Mouse (Mus musculus) layer of hippocampus, postnatal 14 days (tissue): Measurements from ENCODE around the gene Inpp4b. TPM values are rescaled to one million over a fixed set of nuclear protein-coding genes. Genes with fewer than 3 reads are reported as not detected.
A peak's percentile ranks its signal among the peaks of the same experiment; 100 is the strongest.

Source experiments
- DNase-seq, 2 experiments: peaks; one replicate each; pipeline ENCODE4 v3.0.0; 2021 to 2022; ENCODE audit warnings: low spot score in 2 of 2, mixed read lengths in 1 of 2
- total RNA-seq, 2 experiments: library from RNA; stranded (reverse); gene quantifications; 2 replicates each; pipeline ENCODE4 v1.2.3; 2021

The Inpp4b gene
- total RNA-seq, 2 experiments from 2014 or later: 9.2 to 9.5 TPM

- no peak for DNase-seq
These were observed 233.0 kb downstream of the Inpp4b start for GRCm38 (mm10) chr8:81575268-81575917.

DNA sequence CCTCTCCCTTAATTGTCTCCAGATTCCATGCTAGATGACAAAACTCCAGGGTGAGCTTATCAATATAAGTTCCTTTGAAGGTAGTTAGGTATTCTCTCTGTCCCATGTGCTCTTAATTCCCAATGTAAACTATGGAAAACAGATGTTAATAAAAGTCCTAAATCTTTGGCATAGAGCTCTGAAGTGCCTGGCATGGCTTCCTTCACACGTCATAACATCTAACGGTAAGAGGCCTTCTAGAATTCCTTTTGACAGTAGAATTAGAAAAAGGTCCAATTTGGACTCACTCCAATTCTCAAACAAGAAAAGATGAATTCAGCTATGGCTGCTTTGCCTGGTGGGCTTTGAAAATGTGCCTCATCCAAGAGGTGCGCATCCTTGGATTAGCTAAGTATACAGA is 236.6 kb downstream of the Inpp4b start:
- no peak for DNase-seq

- DNase-seq: no peak
These were observed 239.6 kb downstream of the Inpp4b start for GRCm38 (mm10) chr8:81581817-81582437.

- DNase-seq: peak in 1 of 2 experiments; percentile 5
These were observed 240.6 kb downstream of the Inpp4b start for GRCm38 (mm10) chr8:81582906-81583305.

DNA sequence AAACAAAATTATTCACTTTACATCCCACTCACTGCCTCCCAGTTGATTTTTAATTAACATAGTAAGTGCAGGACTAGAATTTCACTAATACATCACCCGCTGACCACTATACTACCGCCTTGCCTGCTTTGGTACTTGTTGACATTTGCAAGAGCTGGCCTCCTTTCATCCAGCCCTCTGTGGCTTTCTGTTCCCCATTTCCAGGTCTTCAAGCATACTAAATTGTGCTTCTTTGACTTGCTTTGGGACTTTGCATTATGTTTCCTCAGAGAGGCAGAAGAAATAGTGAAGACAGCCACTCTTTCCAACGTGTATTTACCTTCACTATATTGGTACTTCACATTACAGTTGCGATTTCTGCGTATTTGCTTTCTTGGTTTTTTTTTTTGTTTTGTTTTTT is 244.4 kb downstream of the Inpp4b start:
- DNase-seq: no peak

- no peak for DNase-seq
These were observed 251.9 kb downstream of the Inpp4b start for GRCm38 (mm10) chr8:81594134-81594714.

- peak in 1 of 2 experiments; percentile 17 for DNase-seq
These were observed 256.9 kb downstream of the Inpp4b start for GRCm38 (mm10) chr8:81599209-81599608.

DNA sequence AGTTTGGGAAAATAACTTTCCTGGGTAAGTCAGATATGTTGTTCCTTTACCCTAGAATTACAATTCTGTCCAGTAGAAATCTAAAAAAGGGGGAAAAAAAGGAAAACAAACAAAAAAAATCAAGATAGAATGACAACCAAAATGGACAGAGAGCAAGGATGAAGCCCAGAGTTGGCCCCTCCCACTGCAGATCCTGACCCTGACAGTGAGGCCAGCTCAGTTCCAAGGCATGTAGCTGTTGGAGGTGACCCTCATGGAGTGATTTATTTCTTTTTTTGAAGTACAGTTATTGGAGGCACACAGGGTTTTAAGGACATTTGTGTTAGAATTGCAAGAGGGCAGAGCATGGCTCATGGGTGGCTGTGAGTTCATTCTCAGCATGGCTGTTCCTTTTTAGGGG is 258.8 kb downstream of the Inpp4b start:
- DNase-seq: no peak

DNA sequence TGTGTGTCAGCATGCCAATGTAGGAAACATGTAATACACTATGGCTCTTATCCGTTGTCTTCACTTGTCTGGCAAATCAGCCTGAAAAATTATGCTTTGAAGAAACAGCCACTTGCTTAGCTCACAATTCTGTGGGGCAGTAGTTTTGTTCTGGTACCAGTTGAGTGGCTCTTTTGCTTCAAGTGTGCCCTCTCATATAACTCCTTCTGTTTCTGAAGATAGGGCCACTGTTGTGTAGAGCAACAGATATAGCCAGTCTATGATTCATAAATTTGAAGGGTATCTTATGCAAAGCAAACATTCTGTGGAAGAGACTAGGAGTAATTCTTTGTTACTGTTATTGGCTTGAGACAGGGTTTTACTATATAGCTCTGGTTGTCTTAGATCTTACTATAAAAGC is 265.7 kb downstream of the Inpp4b start:
- no peak for DNase-seq

- DNase-seq: no peak
These were observed 266.7 kb downstream of the Inpp4b start for GRCm38 (mm10) chr8:81609064-81609463.

- no peak for DNase-seq
These were observed 270.3 kb downstream of the Inpp4b start for GRCm38 (mm10) chr8:81612611-81613010.

- DNase-seq: no peak
These were observed 271.8 kb downstream of the Inpp4b start for GRCm38 (mm10) chr8:81614135-81614534.

- no peak for DNase-seq
These were observed 272.2 kb downstream of the Inpp4b start for GRCm38 (mm10) chr8:81614605-81615004.

DNA sequence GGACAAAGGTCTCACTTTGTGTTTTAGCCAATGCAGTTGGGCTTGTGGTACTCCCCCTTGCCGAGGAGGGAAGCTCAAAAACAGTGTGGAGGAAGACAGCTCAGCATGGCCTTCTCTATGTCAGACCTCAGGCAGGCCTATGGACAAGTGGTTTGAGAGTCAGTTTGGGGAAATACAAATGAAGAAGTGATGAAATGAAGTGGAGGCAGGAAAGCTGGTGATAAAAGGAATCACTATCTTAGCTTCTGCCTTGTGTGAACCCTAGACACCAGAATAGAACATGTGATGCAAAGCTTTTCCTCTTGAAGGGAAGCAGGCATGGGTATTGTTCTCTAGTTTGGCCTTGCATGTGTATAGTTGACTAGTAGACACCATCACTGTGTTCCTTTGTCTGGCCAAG is 273.2 kb downstream of the Inpp4b start:
- no peak for DNase-seq

- DNase-seq: no peak
These were observed 276.6 kb downstream of the Inpp4b start for GRCm38 (mm10) chr8:81618918-81619317.

DNA sequence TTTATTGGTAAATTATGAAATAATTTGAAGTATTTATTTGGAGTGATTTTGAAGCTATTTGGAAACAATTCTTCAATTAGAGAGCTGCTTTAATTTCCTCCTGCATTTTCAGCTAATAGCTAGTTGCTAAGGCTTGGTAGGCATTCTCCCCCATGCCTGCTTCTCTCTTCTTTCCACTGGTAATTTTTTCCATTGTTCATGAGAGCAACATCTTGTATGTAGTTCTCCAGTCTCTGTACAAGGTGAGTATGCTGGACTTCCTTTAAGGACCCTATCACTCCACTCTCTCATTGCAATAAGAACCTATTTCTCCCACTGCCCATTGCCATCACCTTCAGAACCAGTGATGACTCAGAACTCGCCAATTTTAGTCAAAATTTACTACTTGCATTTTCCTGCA is 292.7 kb downstream of the Inpp4b start:
- DNase-seq: no peak

GRCm38 (mm10) chr8:81635912-81636583 is 293.7 kb downstream of the Inpp4b start:
- DNase-seq: no peak

DNA sequence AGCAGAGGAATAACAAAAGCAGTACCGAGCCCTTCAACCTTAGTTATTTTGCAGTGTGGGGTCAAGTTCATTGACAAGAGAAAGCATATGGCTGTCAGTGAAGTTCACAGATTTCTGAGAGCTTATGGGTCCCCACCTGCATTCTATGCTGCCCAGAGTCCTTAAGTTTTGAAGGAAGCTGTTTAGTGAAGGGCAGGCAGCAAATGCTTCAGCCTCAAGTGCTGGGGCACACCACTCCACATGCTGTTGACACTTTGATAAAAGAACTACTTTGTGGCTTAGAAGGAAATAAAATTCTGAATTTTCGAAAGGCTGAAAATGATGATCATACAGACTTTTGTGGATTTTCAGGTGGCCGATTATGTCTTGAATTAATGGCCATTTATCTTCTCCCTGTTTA is 296.1 kb downstream of the Inpp4b start:
- no peak for DNase-seq

GRCm38 (mm10) chr8:81639820-81640219 is 297.5 kb downstream of the Inpp4b start:
- DNase-seq: no peak

DNA sequence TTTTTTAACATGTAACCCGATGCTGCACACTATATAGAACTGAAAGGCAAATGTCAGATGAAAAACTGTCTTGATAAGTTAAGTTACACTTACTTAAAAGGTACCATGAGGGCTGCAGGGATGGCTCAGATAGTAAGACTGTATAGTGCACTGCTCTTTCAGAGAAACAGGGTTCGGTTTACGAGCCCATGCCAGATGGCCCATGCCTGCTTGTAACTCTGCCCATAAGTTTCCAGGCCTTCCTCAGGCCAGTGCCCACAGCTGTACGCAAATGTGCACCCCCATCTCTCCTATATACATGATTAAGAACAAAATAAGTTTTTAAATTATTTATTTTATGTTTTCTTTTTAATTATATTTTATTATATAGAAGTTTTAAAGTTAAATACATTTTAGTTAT is 300.7 kb downstream of the Inpp4b start:
- DNase-seq: no peak

- no peak for DNase-seq
These were observed 349.8 kb downstream of the Inpp4b start for GRCm38 (mm10) chr8:81692167-81692566.

GRCm38 (mm10) chr8:81694893-81695292 is 352.5 kb downstream of the Inpp4b start:
- DNase-seq: no peak
